7 mouse cellular contexts compared by ENCODE assay signal in genomic region chr9:69289056-69290017, GRCm38 (mm10).
DNase-seq lines count a peak whose midpoint lies in the region; ATAC-seq and TF ChIP-seq lines count a peak whose summit lies in the region.

No protein-coding gene starts in this region.

- peak overlapping the region; percentile 47 for H3ac ChIP-seq in myocyte (ENCODE audit: control insufficient read depth, insufficient read length)

- no peak for TF ChIP-seq POLR2A in bone marrow macrophage, adult 2 months (IDR thresholded peaks at IDR 0.05; ENCODE audit: borderline replicate concordance, low read depth, low read length)
- peak; percentile 55 for TF ChIP-seq POLR2A in myocyte (IDR thresholded peaks at IDR 0.05; ENCODE audit: insufficient read length, low read depth)

- H3K27ac ChIP-seq in bone marrow macrophage, adult 2 months (ENCODE audit: insufficient read depth, low read depth, low read length), result no peak overlapping the region
- peak overlapping the region; percentile 55 for H3K27ac ChIP-seq in heart, embryonic 13.5 days (replicated peaks)
- H3K27ac ChIP-seq in kidney, postnatal 0 days, result peak overlapping the region; percentile 82
- no peak overlapping the region for H3K27ac ChIP-seq in liver, embryonic 11.5 days (ENCODE audit: low read depth, low read length)

- peaks cover 3% of the 10 kb centered on the region; the same call in 1 of the 2 replicates for H3K4me1 ChIP-seq in bone marrow macrophage, adult 2 months (ENCODE audit: control insufficient read depth, insufficient read depth, low read length)
- H3K4me1 ChIP-seq in heart, embryonic 13.5 days, result peaks cover 21% of the 10 kb centered on the region
- peaks cover 10% of the 10 kb centered on the region; the same call in 1 of the 2 replicates for H3K4me1 ChIP-seq in kidney, postnatal 0 days (replicated peaks; ENCODE audit: insufficient read depth, low read length)
- no peaks in the 10 kb centered on the region; the same call in 1 of the 2 replicates for H3K4me1 ChIP-seq in liver, embryonic 11.5 days (replicated peaks; ENCODE audit: control insufficient read depth, insufficient read depth, low read length)

- peak; percentile 44 for DNase-seq in fibroblast of lung, adult 2 months (ENCODE audit: low read depth)
- DNase-seq in kidney, postnatal 0 days (ENCODE audit: low spot score), result peak; percentile 94
- no peak for DNase-seq in liver, embryonic 11.5 days (ENCODE audit: low spot score)
- peak; percentile 64 to 69 for DNase-seq in spleen, postnatal 36 days (ENCODE audit: low spot score in 2 of 2)

- peak; percentile 86 for ATAC-seq in heart, embryonic 13.5 days (ENCODE audit: extremely low read depth, insufficient number of reproducible peaks, low FRiP score, low TSS enrichment)
- ATAC-seq in kidney, postnatal 0 days (replicated peaks; ENCODE audit: low FRiP score, low read depth), result peak; percentile 97
- ATAC-seq in liver, embryonic 11.5 days (replicated peaks; ENCODE audit: low FRiP score), result peak; percentile 91

- H3K9me3 ChIP-seq in heart, embryonic 13.5 days, result no peaks in the 10 kb centered on the region
- no peaks in the 10 kb centered on the region for H3K9me3 ChIP-seq in kidney, postnatal 0 days (replicated peaks; ENCODE audit: low read length)
- H3K9me3 ChIP-seq in liver, embryonic 11.5 days (ENCODE audit: control insufficient read depth, low read length), result no peaks in the 10 kb centered on the region

- peaks cover 38% of the 10 kb centered on the region for H3K27me3 ChIP-seq in heart, embryonic 13.5 days (replicated peaks)
- H3K27me3 ChIP-seq in kidney, postnatal 0 days (ENCODE audit: insufficient read depth, low read length), result no peaks in the 10 kb centered on the region
- peaks cover 44% of the 10 kb centered on the region for H3K27me3 ChIP-seq in liver, embryonic 11.5 days (replicated peaks; ENCODE audit: control insufficient read depth, insufficient read depth, low read length)
- H3K27me3 ChIP-seq in myocyte (ENCODE audit: control insufficient read depth, insufficient read depth, insufficient read length), result peaks cover 9% of the 10 kb centered on the region

- no peaks in the 10 kb centered on the region for H3K79me2 ChIP-seq in myocyte (ENCODE audit: control insufficient read depth, insufficient read depth)

- WGBS in heart, embryonic 13.5 days, result under 1% methylated on average over 59 of the region's 59 CpGs
- whole genome bisulfite sequencing in kidney, postnatal 0 days, result 2% methylated on average over 50 of the region's 59 CpGs
- 1% methylated on average over 55 of the region's 59 CpGs for WGBS in liver, embryonic 11.5 days

- H3K4me2 ChIP-seq in heart, embryonic 13.5 days, result peak overlapping the region; percentile 96
- H3K4me2 ChIP-seq in kidney, postnatal 0 days (ENCODE audit: low read length), result peak overlapping the region; percentile 95
- peak overlapping the region; percentile 94 for H3K4me2 ChIP-seq in liver, embryonic 11.5 days
- peak overlapping the region; percentile 67 for H3K4me2 ChIP-seq in myocyte (ENCODE audit: low read depth)

- peak overlapping the region; percentile 87 for H3K9ac ChIP-seq in heart, embryonic 13.5 days
- H3K9ac ChIP-seq in kidney, postnatal 0 days (ENCODE audit: low read depth, low read length), result peak overlapping the region; percentile 77
- peak overlapping the region; percentile 62 for H3K9ac ChIP-seq in liver, embryonic 11.5 days (ENCODE audit: low read depth, low read length)

- no peaks in the 10 kb centered on the region for H3K36me3 ChIP-seq in heart, embryonic 13.5 days
- no peaks in the 10 kb centered on the region for H3K36me3 ChIP-seq in kidney, postnatal 0 days (ENCODE audit: insufficient read depth, low read length)
- H3K36me3 ChIP-seq in liver, embryonic 11.5 days (ENCODE audit: control insufficient read depth, insufficient read depth, low read length), result no peaks in the 10 kb centered on the region
- H3K36me3 ChIP-seq in myocyte (ENCODE audit: control insufficient read depth, insufficient read depth), result no peaks in the 10 kb centered on the region

- TF ChIP-seq CTCF in bone marrow macrophage, adult 2 months (IDR thresholded peaks at IDR 0.05; ENCODE audit: low read depth, low read length), result no peak
- peak; percentile 13; the same call in 1 of the 2 replicates for TF ChIP-seq CTCF in kidney, postnatal 0 days (IDR thresholded peaks at IDR 0.05; ENCODE audit: low read depth)

- peak overlapping the region; percentile 69 for H3K4me3 ChIP-seq in bone marrow macrophage, adult 2 months (ENCODE audit: insufficient read depth, low read length)
- H3K4me3 ChIP-seq in heart, embryonic 13.5 days, result peak overlapping the region; percentile 77
- H3K4me3 ChIP-seq in kidney, postnatal 0 days (replicated peaks; ENCODE audit: low read depth, low read length), result peak overlapping the region; percentile 79
- peak overlapping the region; percentile 67 for H3K4me3 ChIP-seq in liver, embryonic 11.5 days (ENCODE audit: low read depth, low read length)
- peak overlapping the region; percentile 37 for H3K4me3 ChIP-seq in myocyte

TF ChIP-seq in myocyte, 11 proteins besides CTCF, POLR2A, EP300 and RAD21:
- TF ChIP-seq MAX (IDR thresholded peaks at IDR 0.05; ENCODE audit: low read depth) (no peak), TCF12 (IDR thresholded peaks at IDR 0.05; ENCODE audit: insufficient read depth, poor library complexity, severe bottlenecking) (no peak), MYOD1 (IDR thresholded peaks at IDR 0.05; ENCODE audit: control insufficient read depth in 1 of 3, insufficient read length in 2 of 3, low read depth in 2 of 3) (peak in 2 of 3 experiments; percentile 55 to 85), USF1 (IDR thresholded peaks at IDR 0.05; ENCODE audit: low read depth) (peak; percentile 32), POLR2AphosphoS2 (IDR thresholded peaks at IDR 0.05; ENCODE audit: insufficient read length, low read depth) (peak; percentile 41), MYOG (IDR thresholded peaks at IDR 0.05; ENCODE audit: control insufficient read depth in 1 of 3, insufficient read depth in 1 of 3, insufficient read length in 2 of 3, low read depth in 2 of 3) (peak in 2 of 3 experiments; percentile 78 to 88), TCF3 (IDR thresholded peaks at IDR 0.05; ENCODE audit: insufficient read length, low read depth) (peak; percentile 63), REST (IDR thresholded peaks at IDR 0.05; ENCODE audit: insufficient read depth, insufficient read length) (no peak)

Comparison
In these comparisons a context has a peak if more than half of its experiments do, and no peak if none do; other contexts are left out.
1. H3K27ac ChIP-seq: peak in heart, embryonic 13.5 days (single experiment) and kidney, postnatal 0 days (single experiment); none in bone marrow macrophage, adult 2 months (single experiment) and liver, embryonic 11.5 days (single experiment).
2. Peak in every context shown above with its lines, with median percentiles within 50 percentile points of each other: H3K4me3 ChIP-seq, ATAC-seq, H3K4me2 ChIP-seq and H3K9ac ChIP-seq.